Mouse (Mus musculus) CH12.LX (cell line): ENCODE measurements around the gene Kif17. TPM values are rescaled to one million over a fixed set of nuclear protein-coding genes. Genes with fewer than 3 reads are reported as not detected.

Experiments
- DNase-seq: peaks from one replicate; pipeline ENCODE4 v3.0.0-alpha.2; 2013; ENCODE audit errors: extremely low read depth
- H3K27ac ChIP-seq: 2 replicates; pipeline ENCODE4 v1.5.1; 2012; ENCODE audit warnings: low read depth, mild to moderate bottlenecking, control low read depth, moderate library complexity; ENCODE audit not compliant: insufficient read depth
- H3K27me3 ChIP-seq: replicated peaks from 2 replicates; pipeline ENCODE3; 2012; ENCODE audit warnings: inconsistent platforms
- H3K36me3 ChIP-seq, 2 experiments: replicated peaks in 1 of 2; 2 replicates each; pipeline versions ENCODE3 to v1.6.1; 2012; ENCODE audit warnings: inconsistent platforms in 1 of 2, low read length in 1 of 2, mild to moderate bottlenecking in 1 of 2, mixed read lengths in 1 of 2, moderate library complexity in 1 of 2; ENCODE audit not compliant: control insufficient read depth in 1 of 2, insufficient read depth in 1 of 2
- H3K4me1 ChIP-seq, 2 experiments: 2 replicates each; pipeline ENCODE4 v1.6.1; 2012; ENCODE audit warnings: inconsistent platforms in 1 of 2, moderate library complexity in 1 of 2; ENCODE audit not compliant: insufficient read depth in 2 of 2, control insufficient read depth in 1 of 2
- H3K4me2 ChIP-seq: 2 replicates; pipeline ENCODE4 v1.6.1; 2012; ENCODE audit warnings: low read depth, mild to moderate bottlenecking, control low read depth; ENCODE audit not compliant: poor library complexity, insufficient read depth, severe bottlenecking
- H3K4me3 ChIP-seq, 3 experiments: fragments of 150-350 bp in 1 of 3; sonication (generic) in 1 of 3; replicated peaks in 1 of 3; 2 replicates each; pipeline versions ENCODE3 to v1.5.1; 2011 to 2012; ENCODE audit warnings: low read depth in 2 of 3, low read length in 2 of 3, mild to moderate bottlenecking in 2 of 3, moderate library complexity in 2 of 3, control low read depth in 1 of 3, improper control_type of control experiment in 1 of 3, inconsistent platforms in 1 of 3, mixed read lengths in 1 of 3; ENCODE audit not compliant: poor library complexity in 1 of 3
- H3K79me2 ChIP-seq: replicated peaks from 2 replicates; pipeline ENCODE4 v1.6.1; 2012; ENCODE audit warnings: mild to moderate bottlenecking, moderate library complexity; ENCODE audit not compliant: control insufficient read depth, poor library complexity, insufficient read depth, severe bottlenecking; ENCODE audit errors: extremely low read depth
- H3K9ac ChIP-seq: 2 replicates; pipeline ENCODE4 v1.6.1; 2012; ENCODE audit warnings: low read depth, mild to moderate bottlenecking, control low read depth, moderate library complexity; ENCODE audit not compliant: insufficient read depth
- H3K9me3 ChIP-seq: replicated peaks from 2 replicates; pipeline ENCODE3; 2012; ENCODE audit warnings: low read length, inconsistent platforms, mixed read lengths
- BHLHE40 ChIP-seq: IDR thresholded peaks from 2 replicates; pipeline ENCODE4 v1.6.1; 2011; ENCODE audit warnings: mild to moderate bottlenecking, low read depth, low read length, improper control_type of control experiment
- CHD2 ChIP-seq: IDR thresholded peaks from 2 replicates; pipeline ENCODE4 v1.6.1; 2011; ENCODE audit warnings: low read length, improper control_type of control experiment
- CTCF ChIP-seq, 2 experiments: IDR thresholded peaks in 1 of 2; conservative IDR thresholded peaks in 1 of 2; 2 replicates each; pipeline ENCODE4 v1.5.1; 2011 to 2012; ENCODE audit warnings: low read depth in 2 of 2, low read length in 2 of 2, improper control_type of control experiment in 1 of 2, inconsistent platforms in 1 of 2, mild to moderate bottlenecking in 1 of 2, moderate library complexity in 1 of 2
- ELF1 ChIP-seq: IDR thresholded peaks from 2 replicates; pipeline ENCODE4 v1.6.1; 2014; ENCODE audit warnings: low read depth, mild to moderate bottlenecking, inconsistent platforms, low read length, improper control_type of control experiment
- EP300 ChIP-seq: IDR thresholded peaks from 2 replicates; pipeline ENCODE4 v1.6.1; 2011; ENCODE audit warnings: low read length, improper control_type of control experiment
- GABPA ChIP-seq: IDR thresholded peaks from 2 replicates; pipeline ENCODE4 v1.6.1; 2012; ENCODE audit warnings: low read depth, low read length, improper control_type of control experiment, inconsistent platforms; ENCODE audit not compliant: insufficient replicate concordance
- HCFC1 ChIP-seq: IDR thresholded peaks from 2 replicates; pipeline ENCODE4 v1.6.1; 2012; ENCODE audit warnings: low read depth, mild to moderate bottlenecking, inconsistent platforms, low read length, improper control_type of control experiment
- IRF4 ChIP-seq: IDR thresholded peaks from 2 replicates; pipeline ENCODE4 v1.6.1; 2014; ENCODE audit warnings: low read depth, mild to moderate bottlenecking, inconsistent platforms, low read length, improper control_type of control experiment
- MAFK ChIP-seq: IDR thresholded peaks from 2 replicates; pipeline ENCODE4 v1.6.1; 2011; ENCODE audit warnings: low read length, improper control_type of control experiment; ENCODE audit not compliant: insufficient replicate concordance
- MAZ ChIP-seq: IDR thresholded peaks from 2 replicates; pipeline ENCODE4 v1.6.1; 2012; ENCODE audit warnings: low read depth, mild to moderate bottlenecking, inconsistent platforms, low read length, improper control_type of control experiment, moderate library complexity
- MXI1 ChIP-seq: IDR thresholded peaks from 2 replicates; pipeline ENCODE4 v1.6.1; 2011; ENCODE audit warnings: mild to moderate bottlenecking, low read depth, low read length, improper control_type of control experiment
- NELFE ChIP-seq: IDR thresholded peaks from 2 replicates; pipeline ENCODE4 v1.6.1; 2011; ENCODE audit warnings: low read depth, low read length, improper control_type of control experiment
- PAX5 ChIP-seq: IDR thresholded peaks from 2 replicates; pipeline ENCODE4 v1.6.1; 2012; ENCODE audit warnings: low read length, inconsistent platforms, mixed read lengths
- POLR2AphosphoS2 ChIP-seq: IDR thresholded peaks from 2 replicates; pipeline ENCODE4 v1.6.1; 2011; ENCODE audit warnings: low read depth, low read length, improper control_type of control experiment
- RAD21 ChIP-seq: IDR thresholded peaks from 2 replicates; pipeline ENCODE4 v1.6.1; 2011; ENCODE audit warnings: low read depth, mild to moderate bottlenecking, low read length, improper control_type of control experiment, moderate library complexity
- RCOR1 ChIP-seq: conservative IDR thresholded peaks from 2 replicates; pipeline ENCODE4 v1.6.1; 2012; ENCODE audit warnings: low read depth, mild to moderate bottlenecking, inconsistent platforms, low read length, improper control_type of control experiment
- TBP ChIP-seq: conservative IDR thresholded peaks from 2 replicates; pipeline ENCODE4 v1.6.1; 2011; ENCODE audit warnings: low read depth, low read length, improper control_type of control experiment
- TCF12 ChIP-seq: IDR thresholded peaks from 2 replicates; pipeline ENCODE4 v1.6.1; 2014; ENCODE audit warnings: low read depth, mild to moderate bottlenecking, inconsistent platforms, low read length, improper control_type of control experiment
- ZC3H11A ChIP-seq: IDR thresholded peaks from 2 replicates; pipeline ENCODE4 v1.6.1; 2012; ENCODE audit warnings: low read depth, mild to moderate bottlenecking, inconsistent platforms, low read length, improper control_type of control experiment
- dilution Hi-C: fragments of 300-500 bp; cut with MboI; formaldehyde crosslinking; loops from 2 replicates; pipeline ENCODE4 v1.14.3; 2020; ENCODE audit warnings: low sequenced_read_pairs; ENCODE audit not compliant: extremely low pct_unique_long_range_greater_than_20kb, extremely low pct_ligation_motif_present
- in situ Hi-C: fragments of 300-500 bp; cut with MboI; formaldehyde crosslinking; loops from 3 replicates; pipeline ENCODE4 v1.14.3; 2019; ENCODE audit warnings: low sequenced_read_pairs, low pct_ligation_motif_present, low pct_unique_long_range_greater_than_20kb, mixed read lengths
- polyA plus RNA-seq: library from polyadenylated mRNA; unstranded; fragments of >175 nt; gene quantifications from 2 replicates; pipeline ENCODE4 v1.2.1, GENCODE M21; 2012; ENCODE audit warnings: low read depth; ENCODE audit not compliant: insufficient read length
- total RNA-seq, 2 experiments: library from RNA; depleted of rRNA; stranded (reverse); fragments of 300-350 nt in 1 of 2; fragments of >200 nt in 1 of 2; gene quantifications; 2 replicates each; pipeline ENCODE4 v1.2.3; 2012 to 2014

Kif17 gene
- total and polyA plus RNA-seq, 3 experiments: 0.17 to 1.5 (median 0.55) TPM

DNA sequence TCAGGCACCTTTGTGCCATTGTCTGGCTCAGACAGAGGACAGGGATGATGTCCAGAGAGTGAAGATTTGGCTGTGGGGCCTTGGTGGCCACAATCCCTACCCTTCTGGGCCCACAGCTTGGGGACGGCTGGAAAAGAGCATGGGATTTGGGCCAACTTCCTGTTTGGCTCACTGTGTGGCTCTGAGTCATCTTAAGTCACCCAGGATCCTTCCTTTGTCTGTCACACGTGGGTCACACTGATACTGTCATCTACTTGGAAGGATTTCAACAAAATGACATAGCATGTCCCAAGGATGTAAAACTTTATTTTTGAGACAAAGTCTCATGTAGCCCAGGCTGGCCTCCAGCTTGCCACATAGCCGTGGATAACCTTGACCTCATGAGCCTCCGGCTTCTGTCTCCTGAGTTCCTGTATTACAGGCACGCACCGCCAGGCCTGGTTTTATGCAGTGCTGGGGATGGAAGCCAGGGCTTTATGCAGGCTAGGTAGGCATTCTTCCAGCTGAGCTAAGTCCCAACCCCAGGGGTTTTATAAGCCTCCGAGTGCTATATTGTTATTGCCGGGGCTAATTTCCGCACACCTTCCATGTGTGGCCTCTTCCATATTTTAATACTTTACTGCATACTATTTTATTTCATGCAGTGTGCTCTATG, 94.8 kb downstream of the Kif17 start:
- Histone ChIP-seq H3K79me2 (no peaks in the 10 kb centered on the region), H3K36me3 (no peaks in the 10 kb centered on the region), H3K27ac (no peak overlapping the region), H3K9me3 (no peaks in the 10 kb centered on the region), H3K4me3 (no peak overlapping the region), H3K9ac (no peak overlapping the region), H3K27me3 (peaks cover 93% of the 10 kb centered on the region), H3K4me2 (no peak overlapping the region), H3K4me1 (no peaks in the 10 kb centered on the region)
- TF ChIP-seq EP300 (no peak), TCF12 (no peak)
- no peak for DNase-seq
- in situ Hi-C loops (no loop called here), dilution Hi-C loops (no loop called here)

DNA sequence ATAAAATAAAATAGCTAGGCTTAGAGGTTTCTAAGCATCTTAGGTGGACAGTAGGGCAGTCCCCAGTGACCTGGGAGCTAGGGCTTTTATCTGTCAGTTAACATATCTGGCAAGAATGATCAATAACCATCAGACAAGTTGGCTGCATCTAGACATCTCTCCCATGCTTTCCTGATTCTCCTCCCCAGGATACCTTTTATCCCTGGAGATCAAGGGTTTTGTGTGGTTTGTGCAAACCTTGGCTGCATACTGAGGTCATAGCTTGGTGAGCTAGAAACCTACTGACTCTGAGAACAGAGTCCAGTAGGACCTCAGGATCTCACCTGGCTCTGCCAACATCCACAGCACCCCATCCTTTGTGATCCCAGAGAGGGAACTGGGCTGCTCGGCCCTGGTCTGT, 97.0 kb downstream of the Kif17 start:
- peaks cover 93% of the 10 kb centered on the region for H3K27me3 ChIP-seq

DNA sequence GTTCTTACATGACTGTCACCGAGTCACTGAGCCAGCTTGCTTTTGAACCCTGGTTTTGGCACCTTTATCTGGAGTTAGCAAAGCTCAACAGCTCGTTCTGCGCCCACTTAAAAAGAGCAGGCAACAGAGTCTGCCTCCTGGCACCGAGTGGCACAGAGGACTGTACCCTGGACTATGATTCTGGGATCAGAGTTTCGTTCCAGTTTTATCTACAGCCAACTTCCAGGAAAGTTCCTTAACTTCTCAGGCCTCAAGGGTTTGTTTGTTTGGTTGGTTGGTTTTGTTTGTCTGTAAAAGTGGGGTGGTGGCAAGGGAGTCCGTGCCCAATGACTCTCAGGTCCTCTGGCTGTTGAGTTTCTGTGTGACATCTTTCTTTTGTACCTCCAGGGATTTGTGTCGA, 98.5 kb downstream of the Kif17 start:
- TF ChIP-seq MXI1 (no peak), CTCF (conservative IDR thresholded peaks at IDR 0.05 in 1 of 2, IDR thresholded peaks at IDR 0.05 in 1 of 2; ENCODE audit: low read depth in 2 of 2, low read length in 2 of 2) (no peak), CHD2 (no peak), IRF4 (no peak), ZC3H11A (no peak), MAZ (no peak), MAFK (no peak), ELF1 (no peak), NELFE (no peak), GABPA (no peak), HCFC1 (no peak)
- dilution Hi-C loops (no loop called here), in situ Hi-C loops (no loop called here)
- DNase-seq: no peak
- H3K4me1 ChIP-seq: no peaks in the 10 kb centered on the region
- no peak overlapping the region for H3K9ac ChIP-seq
- H3K4me3 ChIP-seq: no peak overlapping the region
- peaks cover 11% of the 10 kb centered on the region for H3K9me3 ChIP-seq
- H3K79me2 ChIP-seq: no peaks in the 10 kb centered on the region
- no peaks in the 10 kb centered on the region for H3K36me3 ChIP-seq
- no peak overlapping the region for H3K27ac ChIP-seq
- H3K4me2 ChIP-seq: no peak overlapping the region
- H3K27me3 ChIP-seq: peaks cover 93% of the 10 kb centered on the region

More for the DNA sequence above, 97.0 kb downstream of the Kif17 start:
- DNase-seq: no peak
- H3K27ac ChIP-seq: no peak overlapping the region
- in situ Hi-C loops: no loop called here
- no peak overlapping the region for H3K9ac ChIP-seq
- dilution Hi-C loops: no loop called here
- H3K36me3 ChIP-seq: no peaks in the 10 kb centered on the region
- no peak overlapping the region for H3K4me3 ChIP-seq
- no peaks in the 10 kb centered on the region for H3K79me2 ChIP-seq
- H3K4me1 ChIP-seq: no peaks in the 10 kb centered on the region
- TF ChIP-seq RAD21 (no peak), TBP (no peak), BHLHE40 (no peak), ELF1 (no peak), PAX5 (no peak), MAFK (no peak), POLR2AphosphoS2 (no peak), RCOR1 (no peak)
- TF ChIP-seq, all 38 proteins: peak for 0
- Histone ChIP-seq H3K9me3 (peaks cover 11% of the 10 kb centered on the region), H3K4me2 (no peak overlapping the region)
